Mouse (Mus musculus) heart, postnatal 4 days (tissue): Measurements from ENCODE around the gene Lrmda. TPM values are rescaled to one million over a fixed set of nuclear protein-coding genes. Genes with fewer than 3 reads are reported as not detected.
A peak's percentile ranks its signal among the peaks of the same experiment; 100 is the strongest.

ENCODE experiments used
- DNase-seq: peaks from one replicate; pipeline ENCODE4 v3.0.0; 2021
- total RNA-seq, 2 experiments: library from RNA; stranded (reverse); gene quantifications; 2 replicates each; pipeline ENCODE4 v1.2.3; 2021

Gene Lrmda
- total RNA-seq, 2 experiments from 2014 or later = 0.68 to 1.5 TPM

GRCm38 (mm10) chr14:22807324-22807723 is 787.8 kb downstream of the Lrmda start:
- DNase-seq = no peak

GRCm38 (mm10) chr14:22807726-22808594 is 788.4 kb downstream of the Lrmda start:
- DNase-seq = peak; percentile 67

- peak; percentile 19 for DNase-seq
Measured at GRCm38 (mm10) chr14:22808595-22809166, 789.2 kb downstream of the Lrmda start.

- DNase-seq = no peak
Measured at GRCm38 (mm10) chr14:22809229-22809628, 789.7 kb downstream of the Lrmda start.

- no peak for DNase-seq
Measured at GRCm38 (mm10) chr14:22810531-22810930, 791.0 kb downstream of the Lrmda start.

- no peak for DNase-seq
Measured at GRCm38 (mm10) chr14:22812824-22813223, 793.3 kb downstream of the Lrmda start.

GRCm38 (mm10) chr14:22813389-22813788 is 793.9 kb downstream of the Lrmda start:
- DNase-seq = peak; percentile 17

GRCm38 (mm10) chr14:22814811-22815345 is 795.4 kb downstream of the Lrmda start:
- DNase-seq = no peak

- DNase-seq = peak; percentile 67
Measured at GRCm38 (mm10) chr14:22817346-22818201, 798.1 kb downstream of the Lrmda start.

GRCm38 (mm10) chr14:22818202-22818530 is 798.7 kb downstream of the Lrmda start:
- no peak for DNase-seq

GRCm38 (mm10) chr14:22822942-22823341 is 803.4 kb downstream of the Lrmda start:
- no peak for DNase-seq

- DNase-seq = no peak
Measured at GRCm38 (mm10) chr14:22826825-22827224, 807.3 kb downstream of the Lrmda start.

- no peak for DNase-seq
Measured at GRCm38 (mm10) chr14:22837058-22837457, 817.5 kb downstream of the Lrmda start.

- DNase-seq = no peak
Measured at GRCm38 (mm10) chr14:22841136-22841535, 821.6 kb downstream of the Lrmda start.

- no peak for DNase-seq
Measured at GRCm38 (mm10) chr14:22844006-22844405, 824.5 kb downstream of the Lrmda start.

- DNase-seq = no peak
Measured at GRCm38 (mm10) chr14:22845401-22845800, 825.9 kb downstream of the Lrmda start.

GRCm38 (mm10) chr14:22847011-22847786 is 827.7 kb downstream of the Lrmda start:
- DNase-seq = no peak

GRCm38 (mm10) chr14:22849108-22849507 is 829.6 kb downstream of the Lrmda start:
- no peak for DNase-seq

GRCm38 (mm10) chr14:22860631-22861030 is 841.1 kb downstream of the Lrmda start:
- no peak for DNase-seq

GRCm38 (mm10) chr14:22864132-22864531 is 844.6 kb downstream of the Lrmda start:
- no peak for DNase-seq

GRCm38 (mm10) chr14:22874584-22874983 is 855.1 kb downstream of the Lrmda start:
- no peak for DNase-seq

- DNase-seq = no peak
Measured at GRCm38 (mm10) chr14:22887182-22887581, 867.7 kb downstream of the Lrmda start.
